Mouse (Mus musculus) c-Kit-positive CD71-negative TER-119-negative erythroid progenitor cells, embryonic 14.5 days (primary cell): ENCODE data around the gene Clcn3.

Experiments used
- DNase-seq: peaks from one replicate; pipeline ENCODE4 v3.0.0-alpha.2; 2013; ENCODE audit warnings: low read depth

Gene Clcn3

GRCm38 (mm10) chr8:60951757-60952156, 31.3 kb downstream of the Clcn3 start:
- no peak for DNase-seq

GRCm38 (mm10) chr8:60951271-60951670, 31.8 kb downstream of the Clcn3 start:
- no peak for DNase-seq

GRCm38 (mm10) chr8:60949859-60950258, 33.2 kb downstream of the Clcn3 start:
- DNase-seq: no peak

GRCm38 (mm10) chr8:60947503-60947902, 35.6 kb downstream of the Clcn3 start:
- no peak for DNase-seq

GRCm38 (mm10) chr8:60942867-60943266, 40.2 kb downstream of the Clcn3 start:
- DNase-seq: no peak

GRCm38 (mm10) chr8:60938717-60939424, 44.2 kb downstream of the Clcn3 start:
- DNase-seq: no peak

GRCm38 (mm10) chr8:60933617-60934016, 49.5 kb downstream of the Clcn3 start:
- DNase-seq: no peak

GRCm38 (mm10) chr8:60920176-60920575, 62.9 kb downstream of the Clcn3 start:
- DNase-seq: no peak

GRCm38 (mm10) chr8:60919069-60919468, 64.0 kb downstream of the Clcn3 start:
- no peak for DNase-seq

- no peak for DNase-seq
Observed at GRCm38 (mm10) chr8:60912554-60912953, 70.5 kb downstream of the Clcn3 start.

- no peak for DNase-seq
Observed at GRCm38 (mm10) chr8:60912081-60912480, 71.0 kb downstream of the Clcn3 start.

GRCm38 (mm10) chr8:60900147-60900546, 83.0 kb downstream of the Clcn3 start:
- no peak for DNase-seq

GRCm38 (mm10) chr8:60895878-60896277, 87.2 kb downstream of the Clcn3 start:
- DNase-seq: no peak

GRCm38 (mm10) chr8:60891757-60892156, 91.3 kb downstream of the Clcn3 start:
- no peak for DNase-seq

- no peak for DNase-seq
Observed at GRCm38 (mm10) chr8:60890520-60890874, 92.6 kb downstream of the Clcn3 start.

- DNase-seq: peak; percentile 96
Observed at GRCm38 (mm10) chr8:60889843-60890519, 93.1 kb downstream of the Clcn3 start, which contains the start of gene Hpf1. TSS of gene Hpf1 (plus strand) at chr8:60890418.

- DNase-seq: no peak
Observed at GRCm38 (mm10) chr8:60889131-60889842, 93.8 kb downstream of the Clcn3 start.

- DNase-seq: no peak
Observed at GRCm38 (mm10) chr8:60886736-60887135, 96.4 kb downstream of the Clcn3 start.

- no peak for DNase-seq
Observed at GRCm38 (mm10) chr8:60883419-60884137, 99.5 kb downstream of the Clcn3 start.

GRCm38 (mm10) chr8:60878617-60879016, 104.5 kb downstream of the Clcn3 start:
- DNase-seq: no peak

- DNase-seq: no peak
Observed at GRCm38 (mm10) chr8:60870231-60871193, 112.6 kb downstream of the Clcn3 start.
